Mouse (Mus musculus): Measurements from ENCODE around the gene Gm20671. TPM values are rescaled to one million over a fixed set of nuclear protein-coding genes. Genes with fewer than 3 reads are reported as not detected.
"Not testable (repeated sequence)": the region's sequence is repeated elsewhere in the genome, so short reads cannot be mapped to it uniquely, and the experiment has no call there.

Gm20671 gene
- total RNA-seq, 1 experiment from 2014 or later = not detected

DNA sequence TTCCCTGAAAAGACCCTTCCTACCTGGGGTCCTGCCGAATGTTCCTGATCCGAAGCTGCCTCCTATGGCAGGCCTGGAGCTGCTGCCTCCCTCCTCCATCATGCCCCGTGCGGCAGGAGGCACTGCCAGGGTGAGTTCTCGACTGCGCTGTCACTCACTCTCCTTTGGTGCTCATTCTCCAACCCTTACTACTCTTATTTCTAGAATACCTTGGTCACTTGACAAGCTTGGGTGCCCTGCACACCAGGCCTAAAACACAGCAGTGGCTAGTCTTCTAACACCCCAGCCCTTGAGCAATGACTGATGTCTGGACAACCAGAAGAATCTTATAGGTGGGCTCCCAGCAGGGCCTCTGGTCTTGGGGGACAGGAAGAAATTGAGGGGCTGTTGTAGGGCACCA, 93.0 kb downstream of the Gm20671 start:
- not testable (repeated sequence) for DNase-seq

DNA sequence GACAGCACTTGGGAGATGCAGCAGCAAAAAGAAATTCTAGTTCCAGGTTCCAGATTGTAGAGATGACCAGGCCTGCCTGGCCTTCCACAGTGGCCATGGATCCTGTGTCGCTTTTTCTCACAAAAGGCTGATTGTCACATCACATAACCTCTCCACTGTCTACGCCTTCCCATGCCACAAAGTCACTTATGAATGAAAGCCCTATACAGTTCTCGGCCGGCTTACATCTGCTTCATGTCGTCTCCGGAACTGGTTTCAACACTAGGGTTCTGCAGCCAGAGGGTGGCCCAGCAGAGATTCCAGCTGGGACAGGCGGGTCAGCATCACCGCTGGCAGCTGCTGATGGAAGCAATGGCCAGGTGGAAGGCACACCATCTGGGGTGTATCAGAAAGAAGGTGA, 98.1 kb downstream of the Gm20671 start:
- no peak for DNase-seq

DNA sequence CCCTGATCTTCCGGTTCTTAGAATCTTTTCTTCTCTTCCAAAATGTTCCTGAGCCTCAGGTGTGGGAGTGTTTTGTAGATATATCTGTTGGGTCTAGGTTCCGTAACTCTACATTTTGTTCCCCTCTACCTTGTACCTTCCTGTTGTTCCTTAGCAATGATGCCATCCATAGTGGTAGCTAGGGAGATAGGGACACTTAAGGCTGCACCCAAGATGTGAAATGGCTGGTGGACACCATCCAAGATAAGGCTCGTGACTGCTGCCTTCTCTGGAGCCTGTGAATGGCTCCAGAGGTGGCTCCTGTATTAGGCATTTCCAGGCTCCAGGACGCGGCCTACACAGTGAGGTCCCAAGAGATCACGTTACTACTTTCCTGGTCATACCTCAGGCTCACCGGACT, 98.6 kb downstream of the Gm20671 start:
- no peak for DNase-seq

GRCm38 (mm10) chr5:32725397-32725796, 101.5 kb downstream of the Gm20671 start:
- DNase-seq = not testable (repeated sequence)

- DNase-seq = no peak
These were observed 102.9 kb downstream of the Gm20671 start for GRCm38 (mm10) chr5:32723981-32724380.

DNA sequence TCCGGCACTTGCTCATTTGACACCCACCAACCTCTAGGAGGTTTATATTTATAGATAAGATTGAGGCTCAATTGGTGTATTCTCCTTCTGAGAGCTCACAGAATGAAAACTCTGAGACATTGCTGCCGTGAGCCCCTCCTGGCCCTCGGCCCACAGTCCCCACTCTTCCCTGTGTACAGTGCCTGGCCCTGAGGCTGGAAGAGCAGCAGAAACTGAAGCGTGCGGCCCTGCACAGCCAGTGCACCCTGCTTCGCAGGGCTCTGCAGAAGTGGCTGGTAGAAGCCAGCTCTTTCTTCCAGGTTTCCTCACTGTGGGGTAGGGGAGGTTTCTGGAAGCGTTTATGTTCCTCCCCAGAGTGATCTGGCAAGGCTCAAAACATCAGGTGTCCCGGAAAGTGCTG, 104.2 kb downstream of the Gm20671 start:
- not testable (repeated sequence) for DNase-seq

GRCm38 (mm10) chr5:32722263-32722662, 104.6 kb downstream of the Gm20671 start:
- DNase-seq = no peak

GRCm38 (mm10) chr5:32721316-32721715, 105.6 kb downstream of the Gm20671 start:
- DNase-seq = no peak

DNA sequence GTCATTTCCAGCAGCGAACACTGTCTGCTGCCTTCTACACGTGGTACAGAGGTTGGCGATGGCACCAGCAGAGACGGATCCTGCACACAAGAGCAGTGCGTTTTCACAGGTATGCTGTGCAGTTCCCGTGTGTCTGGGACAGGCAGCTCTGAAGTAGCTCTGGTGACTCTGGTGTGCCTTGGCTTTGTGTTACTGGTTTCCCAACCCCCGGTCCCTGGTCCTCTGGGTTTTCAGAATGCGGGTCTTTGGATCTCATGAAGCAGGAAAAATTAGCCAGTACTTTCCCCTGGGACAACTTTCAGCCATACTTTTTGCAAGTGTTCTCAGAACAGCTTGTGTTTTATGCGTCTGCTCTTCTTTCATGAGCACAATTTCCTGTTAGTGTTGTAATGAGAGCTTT, 106.5 kb downstream of the Gm20671 start:
- no peak for DNase-seq

DNA sequence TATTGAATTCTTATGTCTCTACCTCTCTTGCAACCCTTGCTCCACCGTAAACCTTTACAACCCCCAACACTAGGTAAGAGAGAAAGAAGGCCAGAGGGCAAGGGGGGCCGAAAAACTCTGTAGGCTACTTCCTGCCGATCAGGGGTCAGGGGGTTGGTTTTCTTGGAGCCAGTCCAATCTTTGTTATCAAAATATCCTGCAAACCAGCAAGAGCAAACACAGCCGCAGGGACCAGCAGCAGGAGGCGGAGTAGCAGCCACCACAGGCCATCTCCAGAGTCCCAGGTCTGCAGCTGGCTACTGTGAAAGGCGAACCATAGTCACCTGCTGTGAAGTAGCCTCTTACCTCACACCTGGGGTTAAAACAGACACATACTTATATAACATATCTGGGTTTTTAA, 108.0 kb downstream of the Gm20671 start:
- no peak for DNase-seq

DNA sequence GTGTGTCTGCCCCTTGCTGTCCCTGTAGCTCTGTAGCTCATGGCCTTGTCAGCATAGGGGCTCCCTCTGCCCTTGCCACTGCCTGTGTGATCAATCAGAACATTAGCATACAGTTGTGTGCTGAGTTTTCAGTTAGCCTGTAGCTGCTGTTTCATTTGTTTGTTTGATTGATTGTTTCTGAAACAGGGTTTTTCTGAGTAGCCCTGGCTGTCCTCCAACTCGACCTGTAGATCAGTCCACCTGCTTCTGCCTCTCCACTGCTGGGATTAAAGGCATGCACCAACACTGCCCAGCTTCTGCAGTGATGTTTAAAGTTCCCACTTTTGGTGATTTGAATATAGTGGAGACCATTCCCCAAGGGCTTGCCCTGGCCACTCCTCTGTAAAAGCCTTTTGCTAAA, 109.2 kb downstream of the Gm20671 start:
- DNase-seq = no peak

DNA sequence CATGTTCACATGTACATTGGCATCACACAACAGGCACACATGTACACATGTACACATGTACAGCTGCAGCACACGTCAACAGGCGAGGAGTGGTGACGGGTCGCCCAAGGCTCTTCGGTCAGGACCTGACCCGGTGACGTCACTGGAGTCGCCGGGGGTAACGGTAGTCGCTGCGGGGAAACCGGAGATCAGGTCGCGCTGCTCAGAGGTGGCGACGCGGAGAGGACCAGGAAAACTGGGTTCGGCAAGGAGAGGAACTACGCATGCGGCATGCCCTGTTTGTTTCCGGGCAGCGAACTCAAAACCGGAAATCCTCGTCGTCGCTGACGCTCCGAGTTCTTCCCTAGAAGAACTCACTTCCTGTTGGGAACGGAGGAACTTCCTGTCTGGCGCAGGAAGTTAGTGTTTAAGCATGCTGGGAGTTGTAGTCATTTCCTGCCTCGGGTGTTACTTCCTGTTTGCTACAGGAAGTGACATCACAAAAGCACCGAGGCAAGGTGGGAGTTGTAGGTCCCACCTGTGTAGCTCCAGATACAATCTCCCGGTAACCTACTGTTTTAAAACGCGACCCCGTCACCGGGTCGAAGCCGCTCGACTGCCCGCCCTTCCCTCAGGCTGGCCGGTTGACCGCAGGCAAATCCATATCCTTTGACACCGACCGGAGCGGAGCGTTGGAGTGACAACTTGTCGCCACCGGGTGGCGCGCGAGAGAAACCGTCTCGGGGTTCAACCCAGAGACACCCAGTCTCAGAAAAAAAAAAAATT, 113.0 kb downstream of the Gm20671 start:
- DNase-seq = peak; percentile 85

DNA sequence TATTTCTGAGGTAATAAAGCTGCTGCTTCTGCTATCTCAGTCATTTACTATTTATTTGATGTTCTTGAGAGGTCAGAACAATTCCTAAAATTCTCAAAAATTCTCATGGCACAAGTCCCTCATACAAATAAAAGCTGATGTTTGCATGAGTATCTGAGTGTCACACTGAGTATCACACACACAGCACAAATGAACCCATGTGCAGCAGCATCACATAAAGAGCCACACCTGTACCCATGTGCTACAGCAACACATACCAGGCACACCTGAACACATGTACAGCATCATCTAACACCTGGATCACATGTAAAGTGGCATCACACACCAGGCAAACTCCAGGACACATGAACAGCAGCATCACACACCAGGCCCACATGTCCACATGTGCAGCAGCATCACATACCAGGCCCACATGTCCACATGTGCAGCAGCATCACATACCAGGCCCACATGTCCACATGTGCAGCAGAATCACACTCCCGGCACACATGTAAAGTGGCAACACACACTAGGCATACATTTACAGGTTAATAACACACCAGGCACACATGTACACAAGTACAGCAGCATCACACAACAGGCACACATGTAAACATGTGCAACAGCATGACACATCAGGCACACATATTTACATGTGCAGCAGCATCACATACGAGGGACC, 113.7 kb downstream of the Gm20671 start:
- no peak for DNase-seq

- DNase-seq = no peak
These were observed 114.5 kb downstream of the Gm20671 start for GRCm38 (mm10) chr5:32712221-32713041.

- no peak for DNase-seq
These were observed 115.4 kb downstream of the Gm20671 start for GRCm38 (mm10) chr5:32711485-32711884.

DNA sequence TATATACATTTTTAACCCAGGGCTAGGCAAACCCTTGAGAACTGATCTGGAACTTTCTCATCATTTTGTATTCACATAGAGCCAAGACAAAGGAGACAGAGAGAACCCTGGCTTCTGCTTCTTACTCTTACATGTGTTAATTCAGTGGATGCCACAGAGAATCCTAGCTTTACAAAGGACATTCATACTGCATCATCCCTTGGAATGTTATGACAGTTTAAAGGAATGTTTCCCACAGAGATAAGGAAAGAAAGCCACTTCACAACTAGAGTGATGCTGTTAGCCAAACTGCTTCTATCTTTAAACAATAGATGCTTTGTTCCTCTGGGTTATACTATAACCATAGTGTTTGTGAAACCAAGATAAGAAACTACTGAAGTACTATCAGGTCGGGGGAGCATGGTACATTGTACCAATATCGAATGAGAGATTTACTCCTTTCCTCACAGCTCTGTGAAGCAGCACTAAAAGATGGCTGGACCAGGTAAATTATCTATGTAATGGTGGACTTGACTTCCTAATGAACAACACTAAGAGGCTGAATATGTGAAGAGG, 120.6 kb downstream of the Gm20671 start:
- DNase-seq = no peak

DNA sequence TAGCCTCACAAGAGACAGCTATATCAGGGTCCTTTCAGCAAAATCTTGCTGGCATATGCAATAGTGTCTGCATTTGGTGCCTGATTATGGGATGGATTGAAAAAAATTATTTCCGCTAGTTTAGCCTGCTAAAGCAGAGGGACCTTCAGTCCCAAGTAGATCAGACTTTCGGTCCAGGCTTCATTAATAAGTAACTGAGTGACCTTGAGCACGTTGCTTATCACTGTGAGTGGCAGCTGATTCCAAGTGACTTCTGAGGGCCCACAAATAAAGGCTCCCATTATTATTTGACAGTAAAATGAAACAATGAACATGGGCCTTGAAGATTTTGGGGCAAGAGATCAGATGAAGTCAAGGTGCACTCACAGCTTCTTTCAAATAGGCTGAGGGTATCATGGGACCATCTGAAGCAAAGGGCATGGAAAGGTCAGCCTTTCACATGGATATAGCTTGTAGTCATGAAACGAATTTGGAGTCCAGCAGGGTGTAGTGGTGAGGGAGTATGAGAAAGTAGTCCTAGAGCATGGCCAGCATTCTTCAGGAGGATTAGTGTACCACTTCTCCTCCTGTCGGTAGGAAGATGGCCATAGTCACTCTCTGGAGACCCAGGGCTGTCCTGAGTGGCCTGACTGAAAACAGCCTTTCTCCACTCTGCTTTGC, 129.6 kb downstream of the Gm20671 start:
- DNase-seq = no peak

- no peak for DNase-seq
These were observed 133.5 kb downstream of the Gm20671 start for GRCm38 (mm10) chr5:32693411-32693810.

All from adrenal gland, postnatal 25 days (tissue).